Mouse (Mus musculus) midbrain, embryonic 13.5 days (tissue): Measurements from ENCODE around the gene Dennd4c. TPM values are rescaled to one million over a fixed set of nuclear protein-coding genes. Genes with fewer than 3 reads are reported as not detected.
"Not testable (repeated sequence)": the region's sequence is repeated elsewhere in the genome, so short reads cannot be mapped to it uniquely, and the experiment has no call there.

ENCODE experiments used
- ATAC-seq: fragments of 200-750 bp; cut with Nextera tagmentation; 2 replicates; pipeline ENCODE4 v1.8.0; 2017; ENCODE audit warnings: mild to moderate bottlenecking, moderate TSS enrichment, moderate library complexity
- H3K27ac ChIP-seq: fragments of 300-500 bp; sonication (generic); 2 replicates; pipeline ENCODE4 v1.5.1; 2015; ENCODE audit warnings: inconsistent platforms, mild to moderate bottlenecking, moderate library complexity
- H3K27me3 ChIP-seq: fragments of 300-500 bp; sonication (generic); 2 replicates; pipeline ENCODE4 v1.6.1; 2015; ENCODE audit warnings: mild to moderate bottlenecking, inconsistent platforms
- H3K36me3 ChIP-seq: fragments of 300-500 bp; sonication (generic); 2 replicates; pipeline ENCODE4 v1.6.1; 2015; ENCODE audit warnings: mild to moderate bottlenecking, inconsistent platforms
- H3K4me1 ChIP-seq: fragments of 300-500 bp; sonication (generic); replicated peaks from 2 replicates; pipeline ENCODE4 v1.6.1; 2015; ENCODE audit warnings: inconsistent platforms
- H3K4me2 ChIP-seq: fragments of 300-500 bp; sonication (generic); replicated peaks from 2 replicates; pipeline ENCODE4 v1.6.1; 2015; ENCODE audit warnings: moderate library complexity, mild to moderate bottlenecking, inconsistent platforms
- H3K4me3 ChIP-seq: fragments of 300-500 bp; sonication (generic); replicated peaks from 2 replicates; pipeline ENCODE4 v1.5.1; 2015; ENCODE audit warnings: mild to moderate bottlenecking, inconsistent platforms
- H3K9ac ChIP-seq: fragments of 300-500 bp; sonication (generic); replicated peaks from 2 replicates; pipeline ENCODE4 v1.6.1; 2015; ENCODE audit warnings: mild to moderate bottlenecking, inconsistent platforms
- H3K9me3 ChIP-seq: fragments of 300-500 bp; sonication (generic); 2 replicates; pipeline ENCODE4 v1.6.1; 2016; ENCODE audit warnings: mild to moderate bottlenecking, inconsistent platforms
- WGBS: fragments of 180-500 bp; shearing (Covaris S2); methylation state at CpG from one replicate; pipeline ENCODE4 v1.1.7; 2015; 5-methylcytosine and 5-hydroxymethylcytosine counted together
- polyA plus RNA-seq: library from polyadenylated mRNA; unstranded; fragments of >200 nt; fragmentation: Nextera tagmentation; extraction: Ambion mirVana; gene quantifications from 2 replicates; pipeline ENCODE4 v1.2.1, GENCODE M21; 2015

The Dennd4c gene
- polyA plus RNA-seq, 1 experiment from 2014 or later: 3.5 TPM

GRCm38 (mm10) chr4:86825143-86825542, 76.8 kb downstream of the Dennd4c start:
- Histone ChIP-seq H3K27ac (no peak overlapping the region), H3K9ac (no peak overlapping the region), H3K9me3 (no peaks in the 10 kb centered on the region), H3K4me3 (no peak overlapping the region), H3K36me3 (peaks cover 52% of the 10 kb centered on the region), H3K4me1 (no peaks in the 10 kb centered on the region), H3K27me3 (no peaks in the 10 kb centered on the region), H3K4me2 (no peak overlapping the region)
- no peak for ATAC-seq
- 92% methylated on average over 7 of the region's 7 CpGs for WGBS

GRCm38 (mm10) chr4:86831896-86832295, 83.5 kb downstream of the Dennd4c start:
- ATAC-seq: no peak

GRCm38 (mm10) chr4:86841141-86841540, 92.8 kb downstream of the Dennd4c start:
- H3K36me3 ChIP-seq: peaks cover 53% of the 10 kb centered on the region
- H3K4me2 ChIP-seq, H3K27ac ChIP-seq, H3K27me3 ChIP-seq, H3K9me3 ChIP-seq, H3K9ac ChIP-seq, ATAC-seq, H3K4me1 ChIP-seq, H3K4me3 ChIP-seq: not testable (repeated sequence)
- 100% methylated on average over 2 of the region's 2 CpGs for WGBS

More at GRCm38 (mm10) chr4:86831896-86832295, 83.5 kb downstream of the Dennd4c start:
- no peaks in the 10 kb centered on the region for H3K27me3 ChIP-seq
- H3K4me2 ChIP-seq: no peak overlapping the region
- H3K9ac ChIP-seq: no peak overlapping the region
- H3K36me3 ChIP-seq: peaks cover 46% of the 10 kb centered on the region
- H3K4me1 ChIP-seq: no peaks in the 10 kb centered on the region
- no peak overlapping the region for H3K4me3 ChIP-seq
- no peak overlapping the region for H3K27ac ChIP-seq
- 96% methylated on average over 2 of the region's 2 CpGs for WGBS
- H3K9me3 ChIP-seq: no peaks in the 10 kb centered on the region

GRCm38 (mm10) chr4:86845384-86845783, 97.0 kb downstream of the Dennd4c start:
- Histone ChIP-seq H3K9me3 (no peaks in the 10 kb centered on the region), H3K4me2 (no peak overlapping the region), H3K9ac (no peak overlapping the region), H3K36me3 (peaks cover 44% of the 10 kb centered on the region), H3K27ac (no peak overlapping the region), H3K4me1 (no peaks in the 10 kb centered on the region), H3K27me3 (no peaks in the 10 kb centered on the region), H3K4me3 (no peak overlapping the region)
- no peak for ATAC-seq
- WGBS: 94% methylated on average over 3 of the region's 3 CpGs

- H3K36me3 ChIP-seq: peaks cover 49% of the 10 kb centered on the region
- H3K27ac ChIP-seq: no peak overlapping the region
- H3K9ac ChIP-seq: no peak overlapping the region
- H3K27me3 ChIP-seq: no peaks in the 10 kb centered on the region
- no peaks in the 10 kb centered on the region for H3K9me3 ChIP-seq
- H3K4me1 ChIP-seq: no peaks in the 10 kb centered on the region
- no peak overlapping the region for H3K4me3 ChIP-seq
- ATAC-seq: no peak
- WGBS: 97% methylated on average over 2 of the region's 2 CpGs
- no peak overlapping the region for H3K4me2 ChIP-seq
Observed at GRCm38 (mm10) chr4:86847246-86847645, 98.9 kb downstream of the Dennd4c start.

GRCm38 (mm10) chr4:86851331-86851730, 103.0 kb downstream of the Dennd4c start:
- Histone ChIP-seq H3K36me3 (peaks cover 54% of the 10 kb centered on the region), H3K4me3 (no peak overlapping the region), H3K27ac (no peak overlapping the region), H3K9me3 (no peaks in the 10 kb centered on the region), H3K4me2 (no peak overlapping the region), H3K27me3 (no peaks in the 10 kb centered on the region), H3K4me1 (peaks cover 15% of the 10 kb centered on the region), H3K9ac (no peak overlapping the region)
- WGBS: 82% methylated on average over 2 of the region's 2 CpGs
- peak; percentile 43; the same call in 1 of the 2 replicates for ATAC-seq

- 71% methylated on average over 3 of the region's 3 CpGs for whole genome bisulfite sequencing
- Histone ChIP-seq H3K4me3 (no peak overlapping the region), H3K36me3 (peaks cover 50% of the 10 kb centered on the region), H3K9me3 (no peaks in the 10 kb centered on the region), H3K9ac (no peak overlapping the region), H3K27ac (no peak overlapping the region), H3K27me3 (no peaks in the 10 kb centered on the region), H3K4me2 (no peak overlapping the region), H3K4me1 (peaks cover 15% of the 10 kb centered on the region)
- ATAC-seq: no peak
Observed at GRCm38 (mm10) chr4:86852018-86852417, 103.7 kb downstream of the Dennd4c start.

- H3K4me3 ChIP-seq: no peak overlapping the region
- peaks cover 46% of the 10 kb centered on the region for H3K36me3 ChIP-seq
- H3K27ac ChIP-seq: no peak overlapping the region
- H3K27me3 ChIP-seq: no peaks in the 10 kb centered on the region
- peaks cover 17% of the 10 kb centered on the region for H3K4me1 ChIP-seq
- no peak overlapping the region for H3K4me2 ChIP-seq
- no peaks in the 10 kb centered on the region for H3K9me3 ChIP-seq
- no peak for ATAC-seq
- 88% methylated on average over 4 of the region's 4 CpGs for WGBS
- no peak overlapping the region for H3K9ac ChIP-seq
Observed at GRCm38 (mm10) chr4:86852813-86853590, 104.6 kb downstream of the Dennd4c start.

- Histone ChIP-seq H3K9me3 (no peaks in the 10 kb centered on the region), H3K4me1 (peaks cover 25% of the 10 kb centered on the region), H3K4me2 (peak overlapping the region; percentile 72), H3K4me3 (peak overlapping the region; percentile 96), H3K9ac (peak overlapping the region; percentile 100), H3K27me3 (no peaks in the 10 kb centered on the region), H3K36me3 (peaks cover 36% of the 10 kb centered on the region), H3K27ac (peak overlapping the region; percentile 97)
- WGBS: 2% methylated on average over 50 of the region's 50 CpGs
- no peak for ATAC-seq
Observed at GRCm38 (mm10) chr4:86856304-86857112, 108.2 kb downstream of the Dennd4c start.

GRCm38 (mm10) chr4:86857113-86858069, 109.0 kb downstream of the Dennd4c start, which contains the start of gene Rps6:
Gene Rps6, minus strand, starts transcription at chr4:86857412.
- Histone ChIP-seq H3K4me3 (peak within 1 kb of the TSS; percentile 96), H3K4me2 (peak within 1 kb of the TSS; percentile 80), H3K27me3 (no peaks in the 10 kb centered on the region), H3K36me3 (peaks cover 29% of the 10 kb centered on the region), H3K9ac (peak within 1 kb of the TSS; percentile 100), H3K27ac (peak within 1 kb of the TSS; percentile 97), H3K9me3 (no peaks in the 10 kb centered on the region), H3K4me1 (peaks cover 25% of the 10 kb centered on the region)
- peak; percentile 98 for ATAC-seq
- WGBS: under 1% methylated on average over 66 of the region's 68 CpGs

- Histone ChIP-seq H3K4me3 (peak overlapping the region; percentile 96), H3K36me3 (peaks cover 22% of the 10 kb centered on the region), H3K9ac (peak overlapping the region; percentile 100), H3K4me2 (peak overlapping the region; percentile 80), H3K4me1 (peaks cover 25% of the 10 kb centered on the region), H3K9me3 (no peaks in the 10 kb centered on the region), H3K27ac (peak overlapping the region; percentile 97), H3K27me3 (no peaks in the 10 kb centered on the region)
- ATAC-seq: no peak
- 64% methylated on average over 12 of the region's 12 CpGs for WGBS
Observed at GRCm38 (mm10) chr4:86858070-86858440, 109.7 kb downstream of the Dennd4c start.
